ENCODE assay signal across 13 mouse cellular contexts in genomic region chr4:145013187-145013586, GRCm38 (mm10).
DNase-seq lines count a peak whose midpoint lies in the region; ATAC-seq and TF ChIP-seq lines count a peak whose summit lies in the region.
"Had no signal": no experiment of that assay in that cellular context is flagged by ENCODE, and none has a peak within 500 bp of the region (broad histone marks: within the 10 kb centered on the region; RNA-seq: fewer than 3 reads in every experiment).

No protein-coding gene starts in this region.

- intact Hi-C loops in heart, adult 2 months (cut with DNase I) = loop anchor here (10.0 kb wide), 1 partner anchor 118 kb away; the partner anchor contains the start of gene Dhrs3
- intact Hi-C loops in heart, postnatal 36 days (cut with DNase I) = no loop called here

- no peak for TF ChIP-seq CTCF in heart, adult 2 months (IDR thresholded peaks at IDR 0.05)
- TF ChIP-seq CTCF in thymus, adult 2 months (IDR thresholded peaks at IDR 0.05; ENCODE audit: borderline replicate concordance, control insufficient read depth, extremely low read depth, insufficient read depth, low read length, poor library complexity) = no peak

- DNase-seq in heart, adult 2 months = peak; percentile 62 to 64
- DNase-seq in heart, adult 8-10 months (ENCODE audit: low spot score) = no peak
- DNase-seq in thymus, adult 2 months = no peak
- no peak for DNase-seq in thymus, postnatal 4 days
- peak; percentile 35 to 53 for DNase-seq in heart, postnatal 36 days
- DNase-seq in ovary, postnatal 36 days (ENCODE audit: low spot score) = no peak
- no peak for DNase-seq in thymus, postnatal 36 days
- DNase-seq: right cerebral cortex, postnatal 25 days had no signal

- no peak for ATAC-seq in midbrain, embryonic 15.5 days (replicated peaks)

- no peak for TF ChIP-seq EP300 in heart, adult 2 months (IDR thresholded peaks at IDR 0.05; ENCODE audit: insufficient read depth, low read depth, low read length)

- H3K4me3 ChIP-seq in heart, adult 2 months = no peak overlapping the region
- no peak overlapping the region for H3K4me3 ChIP-seq in thymus, adult 2 months (ENCODE audit: control insufficient read depth, insufficient read depth, low read length)
- no peak overlapping the region for H3K4me3 ChIP-seq in midbrain, embryonic 15.5 days
- H3K4me3 ChIP-seq: forebrain, embryonic 10.5 days; limb, embryonic 12.5 days; myocyte had no signal

- H3K9ac ChIP-seq in heart, adult 2 months (ENCODE audit: low read depth, low read length) = no peak overlapping the region
- H3K9ac ChIP-seq in midbrain, embryonic 15.5 days = no peak overlapping the region
- H3K9ac ChIP-seq: hindbrain, embryonic 14.5 days; limb, embryonic 12.5 days had no signal

- no peak for TF ChIP-seq POLR2A in heart, adult 2 months (IDR thresholded peaks at IDR 0.05; ENCODE audit: insufficient read depth, low read depth, low read length)
- no peak for TF ChIP-seq POLR2A in thymus, adult 2 months (IDR thresholded peaks at IDR 0.05; ENCODE audit: control insufficient read depth, extremely low read depth, insufficient read depth, low read length, poor library complexity)

- no peaks in the 10 kb centered on the region for H3K27me3 ChIP-seq in heart, adult 2 months (ENCODE audit: control insufficient read depth, insufficient read depth, low read length)
- no peaks in the 10 kb centered on the region for H3K27me3 ChIP-seq in thymus, adult 2 months (ENCODE audit: control insufficient read depth, insufficient read depth, low read length)
- H3K27me3 ChIP-seq in midbrain, embryonic 15.5 days (replicated peaks) = no peaks in the 10 kb centered on the region
- H3K27me3 ChIP-seq: limb, embryonic 12.5 days had no signal

- WGBS in heart, adult 2 months = 52% methylated on average over 4 of the region's 4 CpGs
- WGBS in thymus, adult 2 months = 81% methylated on average over 4 of the region's 4 CpGs
- 88% methylated on average over 4 of the region's 4 CpGs for WGBS in midbrain, embryonic 15.5 days

- H3K79me2 ChIP-seq in heart, adult 2 months (replicated peaks; ENCODE audit: control insufficient read depth, insufficient read depth, low read length) = no peaks in the 10 kb centered on the region

- H3K27ac ChIP-seq in heart, adult 2 months = peak overlapping the region; percentile 61
- H3K27ac ChIP-seq in thymus, adult 2 months (ENCODE audit: control insufficient read depth, insufficient read depth, low read length) = peak overlapping the region; percentile 63
- no peak overlapping the region for H3K27ac ChIP-seq in midbrain, embryonic 15.5 days
- H3K27ac ChIP-seq: forebrain, embryonic 10.5 days; hindbrain, embryonic 14.5 days; limb, embryonic 12.5 days had no signal

- no peaks in the 10 kb centered on the region for H3K9me3 ChIP-seq in midbrain, embryonic 15.5 days
- H3K9me3 ChIP-seq: forebrain, embryonic 10.5 days; limb, embryonic 12.5 days had no signal

- H3K36me3 ChIP-seq in heart, adult 2 months (ENCODE audit: control insufficient read depth, insufficient read depth, low read length) = peaks cover 37% of the 10 kb centered on the region
- H3K36me3 ChIP-seq in thymus, adult 2 months (ENCODE audit: control insufficient read depth, insufficient read depth, low read length) = no peaks in the 10 kb centered on the region; the same call in 1 of the 2 replicates
- 0 out of 2 replicates have a peak, but pooled peaks cover 10% of the 10 kb centered on the region for H3K36me3 ChIP-seq in midbrain, embryonic 15.5 days (replicated peaks)

- peaks cover 18% of the 10 kb centered on the region for H3K4me1 ChIP-seq in heart, adult 2 months (ENCODE audit: control insufficient read depth, insufficient read depth, low read length)
- H3K4me1 ChIP-seq in thymus, adult 2 months (replicated peaks; ENCODE audit: control insufficient read depth, insufficient read depth, low read length) = peaks cover 42% of the 10 kb centered on the region
- H3K4me1 ChIP-seq in midbrain, embryonic 15.5 days = no peaks in the 10 kb centered on the region
- H3K4me1 ChIP-seq: forebrain, embryonic 10.5 days had no signal

- no peak overlapping the region for H3K4me2 ChIP-seq in midbrain, embryonic 15.5 days
- H3K4me2 ChIP-seq: hindbrain, embryonic 14.5 days; limb, embryonic 12.5 days had no signal

Comparison
In these comparisons a context has a peak if more than half of its experiments do, and no peak if none do; other contexts are left out.
1. DNase-seq: peak in heart, adult 2 months (2 of 2) and heart, postnatal 36 days (2 of 2); none in heart, adult 8-10 months (single experiment), thymus, adult 2 months (single experiment), thymus, postnatal 4 days (single experiment), ovary, postnatal 36 days (single experiment) and thymus, postnatal 36 days (0 of 2).